Mouse (Mus musculus): ENCODE results near the gene Cldn9.

Gene Cldn9

GRCm38 (mm10) chr17:23681086-23681485 lies 2.7 kb downstream of the Cldn9 start:
- DNase-seq (ENCODE audit: low read depth in 1 of 2, low spot score in 2 of 2), result no peak

- DNase-seq (ENCODE audit: low read depth in 1 of 2, low spot score in 2 of 2), result no peak
These were observed 3.5 kb downstream of the Cldn9 start for GRCm38 (mm10) chr17:23680336-23680735.

- DNase-seq (ENCODE audit: low read depth in 1 of 2, low spot score in 2 of 2), result no peak
These were observed 4.5 kb downstream of the Cldn9 start, which contains the start of gene Cldn6 for GRCm38 (mm10) chr17:23679127-23679835. Gene Cldn6, plus strand, starts transcription at chr17:23679249.

- DNase-seq (ENCODE audit: low read depth in 1 of 2, low spot score in 2 of 2), result peak; percentile 42 to 79
These were observed 6.6 kb downstream of the Cldn9 start, which contains the start of gene Tnfrsf12a for GRCm38 (mm10) chr17:23677236-23677679. Gene Tnfrsf12a, minus strand, starts transcription at chr17:23677468.

GRCm38 (mm10) chr17:23676473-23677031 lies 7.3 kb downstream of the Cldn9 start:
- no peak for DNase-seq (ENCODE audit: low read depth in 1 of 2, low spot score in 2 of 2)

GRCm38 (mm10) chr17:23675564-23676281 lies 8.1 kb downstream of the Cldn9 start:
- peak; percentile 41 to 53 for DNase-seq (ENCODE audit: low read depth in 1 of 2, low spot score in 2 of 2)

- no peak for DNase-seq (ENCODE audit: low read depth in 1 of 2, low spot score in 2 of 2)
These were observed 8.7 kb downstream of the Cldn9 start for GRCm38 (mm10) chr17:23675127-23675526.

- no peak for DNase-seq (ENCODE audit: low read depth in 1 of 2, low spot score in 2 of 2)
These were observed 9.4 kb downstream of the Cldn9 start for GRCm38 (mm10) chr17:23674271-23674952.

GRCm38 (mm10) chr17:23673424-23674073 lies 10.3 kb downstream of the Cldn9 start, which contains the start of the genes Hcfc1r1 and Thoc6:
Gene Hcfc1r1, plus strand, starts transcription at chr17:23673596.
Gene Thoc6, minus strand, starts transcription at chr17:23673882.
- DNase-seq (ENCODE audit: low read depth in 1 of 2, low spot score in 2 of 2), result peak; percentile 65 to 85

GRCm38 (mm10) chr17:23672761-23673160 lies 11.1 kb downstream of the Cldn9 start:
- no peak for DNase-seq (ENCODE audit: low read depth in 1 of 2, low spot score in 2 of 2)

- no peak for DNase-seq (ENCODE audit: low read depth in 1 of 2, low spot score in 2 of 2)
These were observed 12.3 kb downstream of the Cldn9 start for GRCm38 (mm10) chr17:23671519-23671918.

GRCm38 (mm10) chr17:23670516-23671074 lies 13.2 kb downstream of the Cldn9 start:
- no peak for DNase-seq (ENCODE audit: low read depth in 1 of 2, low spot score in 2 of 2)

GRCm38 (mm10) chr17:23665511-23665910 lies 18.3 kb downstream of the Cldn9 start:
- DNase-seq (ENCODE audit: low read depth in 1 of 2, low spot score in 2 of 2), result no peak

GRCm38 (mm10) chr17:23664556-23665021 lies 19.2 kb downstream of the Cldn9 start:
- DNase-seq (ENCODE audit: low read depth in 1 of 2, low spot score in 2 of 2), result no peak

GRCm38 (mm10) chr17:23661526-23661925 lies 22.3 kb downstream of the Cldn9 start:
- no peak for DNase-seq (ENCODE audit: low read depth in 1 of 2, low spot score in 2 of 2)

GRCm38 (mm10) chr17:23660876-23661200 lies 23.0 kb downstream of the Cldn9 start:
- no peak for DNase-seq (ENCODE audit: low read depth in 1 of 2, low spot score in 2 of 2)

- DNase-seq (ENCODE audit: low read depth in 1 of 2, low spot score in 2 of 2), result no peak
These were observed 23.5 kb downstream of the Cldn9 start, which contains the start of gene Bicdl2 for GRCm38 (mm10) chr17:23660117-23660875. Gene Bicdl2, plus strand, starts transcription at chr17:23660506.

- DNase-seq (ENCODE audit: low read depth in 1 of 2, low spot score in 2 of 2), result no peak
These were observed 25.4 kb downstream of the Cldn9 start for GRCm38 (mm10) chr17:23658450-23658849.

GRCm38 (mm10) chr17:23654410-23654809 lies 29.4 kb downstream of the Cldn9 start:
- DNase-seq (ENCODE audit: low read depth in 1 of 2, low spot score in 2 of 2), result no peak

GRCm38 (mm10) chr17:23654001-23654400 lies 29.8 kb downstream of the Cldn9 start:
- no peak for DNase-seq (ENCODE audit: low read depth in 1 of 2, low spot score in 2 of 2)

Measured in monocyte, adult 2 months (primary cell).